Mouse (Mus musculus) brain, embryonic 14.5 days (tissue): ENCODE measurements at regions not wholly inside any gene's neighbourhood (a gene's known extent, or its start where the extent isn't known, plus 50 kb on each side); places are given as distances from the start of the nearest gene placed in this dataset.

Experiments used
- CTCF ChIP-seq: fragments of 200-500 bp; IDR thresholded peaks from 2 replicates; pipeline ENCODE4 v1.5.1; 2012; ENCODE audit warnings: inconsistent platforms, mild to moderate bottlenecking, moderate library complexity, borderline replicate concordance; ENCODE audit not compliant: insufficient read depth, insufficient read length; ENCODE audit errors: extremely low read depth
- POLR2A ChIP-seq: fragments of 200-500 bp; IDR thresholded peaks from 2 replicates; pipeline ENCODE4 v1.6.1; 2012; ENCODE audit warnings: mild to moderate bottlenecking, inconsistent platforms, borderline replicate concordance; ENCODE audit not compliant: poor library complexity, insufficient read depth, insufficient read length, severe bottlenecking; ENCODE audit errors: extremely low read depth

DNA sequence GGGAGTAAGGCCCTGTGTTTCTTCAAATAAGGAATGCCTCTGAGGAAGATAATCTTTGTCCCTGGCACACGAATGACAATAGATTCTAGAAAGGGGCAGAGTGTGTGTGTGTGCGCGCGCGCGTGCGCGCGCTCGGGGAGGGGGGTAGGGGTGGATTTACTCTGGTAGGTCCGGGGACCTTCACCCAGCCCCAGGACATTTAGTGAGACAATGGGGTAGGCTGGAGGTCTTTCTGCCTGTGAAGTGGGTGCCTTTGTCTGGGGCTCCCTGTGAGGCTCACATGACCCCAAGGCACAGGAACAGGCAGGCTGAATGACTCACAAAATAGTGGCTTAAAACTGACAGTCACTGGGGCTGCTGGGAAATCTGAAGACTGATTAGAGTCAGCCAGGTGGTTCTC is 139.1 kb upstream of the Bcor start:
- no peak for TF ChIP-seq POLR2A
- TF ChIP-seq CTCF = no peak
